Mouse (Mus musculus): Measurements from ENCODE around the gene D17H6S53E.

The D17H6S53E gene

DNA sequence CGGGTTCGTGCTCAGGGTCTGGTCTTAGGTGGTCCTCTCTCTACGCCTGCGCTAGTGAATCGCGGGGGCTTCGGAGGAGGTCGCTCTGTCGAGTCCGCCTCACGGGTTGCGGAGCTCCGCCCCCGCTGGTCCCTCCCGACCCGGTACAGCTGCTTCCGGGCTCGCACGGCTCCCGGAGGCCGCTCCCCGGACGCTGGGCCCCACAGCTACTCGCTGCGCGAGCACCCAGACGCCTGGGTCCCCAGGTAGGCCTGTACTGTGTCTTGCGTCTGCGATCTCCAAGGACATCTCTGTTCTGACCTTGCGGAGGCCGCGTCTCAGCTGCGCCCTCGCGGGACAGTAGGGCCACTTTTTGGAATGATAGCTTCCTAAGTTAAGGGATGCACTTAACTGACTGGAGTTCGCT, at the start of gene D17H6S53E:
Gene D17H6S53E (plus strand): TSS at position 168 of the 406 bp plus-strand sequence.
- in situ Hi-C loops (cut with MboI, MseI): no loop called here

DNA sequence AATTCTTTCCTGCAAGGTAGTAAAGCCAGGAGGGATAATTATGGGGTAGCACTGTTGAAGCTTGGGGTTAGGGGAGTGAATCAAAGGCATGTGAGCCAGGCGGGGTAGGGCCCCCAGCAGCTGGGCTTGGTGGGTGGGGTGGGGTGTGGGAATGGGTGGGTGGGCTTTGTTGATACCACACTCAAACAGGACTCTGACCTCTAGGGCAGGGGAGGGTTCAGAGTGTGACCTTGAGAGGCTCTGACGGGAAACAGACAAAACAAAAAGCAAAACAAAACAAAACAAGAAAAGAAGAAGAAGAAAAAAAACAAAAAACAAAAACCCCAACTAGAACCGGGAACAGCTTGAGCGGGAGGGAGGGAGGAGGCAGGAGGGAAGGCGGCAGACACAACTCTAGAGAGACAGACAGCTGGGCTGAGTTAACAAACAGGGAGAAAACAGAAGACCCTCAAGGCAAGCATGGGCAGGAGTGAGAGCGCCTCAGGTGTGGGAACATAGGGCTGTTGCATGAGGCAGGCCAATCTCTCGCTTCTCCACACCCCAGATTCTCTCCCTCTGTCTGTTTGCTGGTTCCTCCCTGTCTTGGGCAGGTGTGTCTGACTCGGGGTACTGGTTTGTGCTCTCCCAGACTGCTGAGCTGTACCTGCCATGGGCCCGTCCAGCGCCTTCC, 49.5 kb upstream of the D17H6S53E start, which contains the start of gene Ly6g6e:
Gene Ly6g6e (plus strand): TSS at position 396 of the 670 bp plus-strand sequence.
- in situ Hi-C loops (cut with MboI, MseI): no loop called here

DNA sequence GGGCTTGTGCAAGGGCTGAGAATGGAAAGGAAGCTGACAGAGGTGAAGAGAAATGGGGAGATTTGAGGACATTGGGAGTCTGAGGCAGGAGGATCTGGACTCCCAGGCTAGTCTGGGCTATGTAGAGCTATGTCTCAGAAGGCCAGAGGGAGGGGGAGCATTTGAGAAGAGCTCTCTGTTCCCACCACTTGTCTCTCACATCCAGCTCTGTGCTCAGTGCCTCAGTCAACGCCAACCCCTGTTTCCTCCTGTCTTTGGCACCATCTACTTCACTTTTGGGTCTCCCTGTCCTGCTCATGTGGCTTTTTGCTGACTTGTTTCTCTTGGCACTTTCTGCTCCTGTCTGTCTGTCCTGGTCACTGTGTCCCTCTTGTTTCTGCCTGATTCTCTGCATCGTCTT, 48.9 kb upstream of the D17H6S53E start:
- in situ Hi-C loops (cut with MboI, MseI): no loop called here

DNA sequence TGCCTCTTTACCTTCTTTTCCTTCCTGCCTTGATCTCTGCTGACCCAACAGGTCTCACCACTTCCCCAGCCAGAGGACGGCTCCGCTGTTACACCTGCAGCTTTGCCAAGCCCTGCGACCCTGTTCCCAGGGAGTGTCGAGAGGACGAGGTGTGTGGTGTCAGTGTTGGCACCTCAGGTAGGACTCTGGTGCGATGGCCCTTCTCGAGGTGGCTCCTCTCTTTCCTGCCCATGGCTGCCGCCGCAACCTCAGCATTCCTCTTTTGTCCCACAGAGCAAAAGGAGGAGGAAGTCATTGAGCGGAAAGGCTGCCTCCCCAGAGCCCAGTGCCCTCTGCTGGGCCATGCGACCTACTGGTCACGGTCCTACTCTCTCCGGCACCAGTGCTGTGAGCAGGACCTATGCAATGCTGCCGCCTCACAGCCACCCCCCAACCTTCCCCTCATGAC, 48.4 kb upstream of the D17H6S53E start, which contains the start of gene Ly6g6d:
Gene Ly6g6d (minus strand): TSS at position 280 of the 448 bp plus-strand sequence.
- in situ Hi-C loops (cut with MboI, MseI): no loop called here

DNA sequence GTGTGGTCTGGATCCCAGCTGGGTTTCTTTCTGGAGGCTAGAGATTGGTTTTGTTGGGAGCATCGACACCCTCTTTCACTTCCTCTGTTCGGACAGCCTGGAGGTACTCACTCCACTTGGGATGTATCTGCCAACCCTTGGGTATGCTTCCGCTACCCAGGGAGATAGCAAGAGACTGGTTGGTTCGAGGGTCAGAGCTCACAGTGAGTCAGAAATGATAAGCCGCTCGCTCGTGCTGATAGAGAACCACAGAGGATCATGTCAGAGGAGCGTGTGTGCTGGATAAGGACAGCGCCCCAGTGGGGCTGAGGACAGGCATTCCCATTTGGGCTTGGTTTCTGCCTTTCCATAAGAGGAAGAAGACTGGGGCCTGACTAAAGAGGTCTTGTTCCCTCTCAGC, 46.4 kb upstream of the D17H6S53E start:
- in situ Hi-C loops (cut with MboI, MseI): no loop called here

DNA sequence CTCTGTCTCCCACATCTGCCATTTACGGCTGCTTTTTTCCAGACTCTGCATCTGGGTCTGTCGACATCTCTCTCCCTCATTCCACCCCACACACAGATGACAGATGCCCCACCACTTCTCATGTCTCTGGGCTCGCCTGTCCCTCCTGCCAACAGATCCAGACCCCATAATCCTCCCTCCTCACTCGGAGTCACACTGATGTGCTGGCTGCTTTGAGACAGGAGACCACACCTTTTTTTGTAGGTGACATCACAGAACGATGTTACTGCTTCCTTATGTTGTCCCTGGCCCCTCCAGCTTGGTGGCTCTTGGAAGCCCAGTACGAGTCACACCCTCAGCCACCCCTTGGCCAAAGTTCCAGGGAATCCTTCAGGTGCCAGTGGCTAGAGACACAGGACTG, 45.9 kb upstream of the D17H6S53E start:
- in situ Hi-C loops (cut with MboI, MseI): no loop called here

DNA sequence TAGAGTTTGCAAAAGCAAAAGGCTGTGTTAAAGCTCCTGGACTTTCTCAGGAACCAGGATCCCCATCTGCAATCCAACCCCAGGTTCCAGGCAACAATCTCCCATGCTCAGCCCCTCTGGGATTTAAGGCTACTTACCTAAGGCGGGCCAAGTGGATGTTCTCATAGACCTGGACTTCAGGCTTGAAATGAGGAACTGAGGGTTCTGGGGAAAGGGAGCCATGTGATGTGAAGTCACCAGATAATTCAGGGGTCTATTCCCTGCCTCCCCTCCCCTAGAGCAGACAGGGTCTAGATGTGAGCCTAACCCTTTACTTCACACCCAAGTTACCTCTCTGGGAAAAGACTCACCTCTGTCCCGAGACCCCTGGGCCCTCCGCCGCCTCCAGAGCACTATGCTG, 45.5 kb upstream of the D17H6S53E start:
- in situ Hi-C loops (cut with MboI, MseI): no loop called here

DNA sequence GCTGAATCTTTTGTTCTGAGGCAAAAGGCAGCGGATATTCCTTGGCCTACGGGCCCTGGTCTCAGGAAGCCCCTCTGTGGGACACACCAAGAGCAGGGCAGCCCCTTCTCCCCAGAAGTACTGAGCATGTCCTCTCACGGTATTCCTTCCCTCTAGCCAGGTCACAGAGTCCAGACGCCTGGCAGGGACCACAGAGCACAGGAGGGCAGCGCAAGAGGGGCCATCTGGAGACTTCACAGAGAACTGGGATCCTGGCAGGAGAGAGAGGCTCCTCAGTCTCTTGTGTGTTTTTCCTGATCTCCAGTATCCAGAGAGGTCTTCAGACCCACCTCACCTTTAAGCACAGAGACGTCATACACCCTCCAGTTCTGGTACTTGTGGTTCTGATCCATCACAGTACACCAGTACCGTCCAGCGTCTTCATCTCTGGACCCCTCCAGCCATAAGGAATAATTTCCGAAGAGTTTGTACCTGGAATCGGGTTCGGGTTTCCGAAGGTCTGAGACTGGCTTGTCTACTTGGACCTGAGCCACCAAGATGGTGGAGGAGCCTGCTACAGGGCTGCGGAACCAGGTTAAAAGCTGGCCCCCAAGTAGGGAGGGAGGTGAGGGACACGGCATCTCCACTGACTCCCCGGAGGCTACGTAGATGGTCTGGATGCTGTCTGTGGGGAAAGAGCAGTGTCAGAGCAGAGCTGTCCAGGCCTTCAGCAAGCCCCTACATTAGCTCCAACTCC, 43.2 kb upstream of the D17H6S53E start:
- in situ Hi-C loops (cut with MboI, MseI): no loop called here

DNA sequence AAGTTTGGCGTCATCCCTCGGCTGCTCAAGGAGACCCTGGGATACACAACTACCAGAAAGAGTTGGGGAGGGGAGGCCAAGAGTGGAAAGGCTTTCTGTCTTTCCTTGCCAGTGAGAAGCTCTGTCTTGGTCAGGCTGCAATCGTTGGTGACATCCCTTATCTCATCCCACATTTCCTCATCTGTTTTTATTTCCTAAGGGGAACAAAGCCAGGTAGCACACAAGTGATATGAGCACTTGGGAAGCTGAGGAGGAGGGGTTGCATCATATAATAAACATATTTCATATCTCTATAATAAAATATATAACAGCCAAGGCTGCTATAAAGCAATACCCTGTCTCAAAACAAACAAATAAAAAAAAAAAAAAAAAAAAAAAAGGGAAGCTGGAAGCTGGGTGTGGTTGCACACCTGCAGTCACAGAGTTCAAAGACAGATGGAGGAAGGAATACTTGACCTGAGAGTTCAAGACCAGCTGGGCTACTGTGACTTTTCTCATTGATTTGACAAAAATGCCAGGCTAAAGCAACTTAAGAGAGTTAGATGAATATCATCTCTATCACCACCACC, 42.2 kb upstream of the D17H6S53E start:
- in situ Hi-C loops (cut with MboI, MseI): no loop called here

DNA sequence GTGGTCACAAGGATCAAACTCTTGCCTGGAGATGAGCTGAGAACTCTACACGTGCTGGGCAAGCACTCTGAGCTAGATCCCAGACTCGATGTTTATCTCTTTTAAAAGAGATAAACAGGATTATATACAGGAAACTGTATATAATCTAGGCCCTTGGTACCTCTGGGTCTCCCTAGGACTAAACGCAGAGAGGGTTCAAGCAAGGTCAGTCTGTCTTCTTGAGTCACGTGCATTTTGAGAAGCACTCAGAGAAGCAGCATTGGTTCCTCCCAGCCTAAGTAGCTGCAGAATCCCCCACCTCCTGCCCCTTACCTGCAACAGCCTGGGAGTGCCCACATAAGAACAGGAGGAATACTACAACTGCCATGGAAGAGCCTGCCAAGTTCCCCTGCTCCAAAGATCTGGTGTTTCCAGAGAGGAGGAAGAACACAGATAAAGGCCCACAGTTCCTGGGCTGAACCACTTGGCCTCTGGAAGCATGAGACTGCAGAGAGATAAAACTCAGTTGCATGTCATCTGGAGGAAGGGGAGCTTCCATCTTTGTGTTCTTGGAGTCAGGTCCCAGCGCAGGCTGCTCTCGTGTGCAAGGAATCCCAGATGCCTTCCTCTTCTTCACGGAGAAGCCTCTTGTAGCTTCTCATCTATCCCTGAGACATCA, 40.8 kb upstream of the D17H6S53E start, which contains the start of gene Ly6g6f:
Gene Ly6g6f (minus strand): TSS at position 403 of the 658 bp plus-strand sequence.
- in situ Hi-C loops (cut with MboI, MseI): no loop called here

DNA sequence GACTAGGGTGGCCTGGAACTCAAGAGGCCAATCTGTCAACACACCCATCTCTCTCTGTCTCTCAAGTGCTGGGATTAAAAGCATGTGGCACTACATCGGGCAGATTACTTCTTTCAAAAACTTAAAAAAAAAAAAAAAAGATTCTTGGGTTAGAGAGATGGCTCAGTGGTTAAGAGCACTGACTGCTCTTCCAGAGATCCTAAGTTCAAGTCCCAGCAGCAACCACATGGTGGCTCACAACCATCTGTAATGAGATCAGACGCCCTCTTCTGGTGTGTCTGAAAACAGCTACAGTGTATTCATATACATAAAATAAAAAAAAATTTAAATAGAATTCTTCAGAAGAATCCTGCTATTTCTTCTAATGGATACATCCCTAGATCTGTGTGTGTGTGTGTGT, 38.0 kb upstream of the D17H6S53E start:
- in situ Hi-C loops (cut with MboI, MseI): no loop called here

DNA sequence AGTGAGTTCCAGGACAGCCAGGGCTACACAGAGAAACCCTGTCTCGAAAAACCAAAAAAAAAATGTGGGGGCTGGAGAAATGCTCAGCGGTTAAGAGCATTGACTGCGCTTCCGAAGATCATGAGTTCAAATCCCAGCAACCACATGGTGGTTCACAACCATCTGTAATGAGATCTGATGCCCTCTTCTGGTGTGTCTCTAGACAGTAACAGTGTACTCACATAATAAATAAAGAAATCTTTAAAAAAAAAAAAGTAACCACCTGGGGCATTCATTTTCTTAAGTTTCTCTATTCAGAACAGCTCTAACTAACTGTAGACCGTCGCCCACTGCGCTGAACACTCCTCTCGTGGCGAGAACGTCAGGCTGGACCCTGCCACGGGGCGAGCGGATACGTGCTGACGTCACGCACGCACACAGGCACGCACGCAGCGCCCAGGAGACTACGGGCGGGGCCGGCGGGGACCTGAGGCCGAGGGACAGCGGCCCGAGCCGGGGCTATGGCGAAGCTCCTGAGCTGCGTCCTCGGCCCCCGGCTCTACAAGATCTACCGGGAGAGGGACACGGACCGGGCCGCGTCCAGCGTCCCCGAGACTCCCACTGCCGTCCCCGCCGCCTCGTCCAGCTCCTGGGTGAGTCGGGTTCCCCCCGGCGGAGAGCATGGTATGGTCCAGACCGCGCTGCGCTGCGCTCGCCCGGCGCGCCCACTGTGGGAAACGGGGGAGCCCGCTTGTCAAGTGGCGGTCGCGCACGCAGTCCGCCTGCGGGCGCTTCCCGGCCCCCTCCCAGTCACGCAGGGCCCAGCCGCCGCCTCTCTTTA, 37.1 kb upstream of the D17H6S53E start, which contains the start of gene Abhd16a:
Gene Abhd16a (plus strand): TSS at position 439 of the 820 bp plus-strand sequence.
- in situ Hi-C loops (cut with MboI, MseI): no loop called here

DNA sequence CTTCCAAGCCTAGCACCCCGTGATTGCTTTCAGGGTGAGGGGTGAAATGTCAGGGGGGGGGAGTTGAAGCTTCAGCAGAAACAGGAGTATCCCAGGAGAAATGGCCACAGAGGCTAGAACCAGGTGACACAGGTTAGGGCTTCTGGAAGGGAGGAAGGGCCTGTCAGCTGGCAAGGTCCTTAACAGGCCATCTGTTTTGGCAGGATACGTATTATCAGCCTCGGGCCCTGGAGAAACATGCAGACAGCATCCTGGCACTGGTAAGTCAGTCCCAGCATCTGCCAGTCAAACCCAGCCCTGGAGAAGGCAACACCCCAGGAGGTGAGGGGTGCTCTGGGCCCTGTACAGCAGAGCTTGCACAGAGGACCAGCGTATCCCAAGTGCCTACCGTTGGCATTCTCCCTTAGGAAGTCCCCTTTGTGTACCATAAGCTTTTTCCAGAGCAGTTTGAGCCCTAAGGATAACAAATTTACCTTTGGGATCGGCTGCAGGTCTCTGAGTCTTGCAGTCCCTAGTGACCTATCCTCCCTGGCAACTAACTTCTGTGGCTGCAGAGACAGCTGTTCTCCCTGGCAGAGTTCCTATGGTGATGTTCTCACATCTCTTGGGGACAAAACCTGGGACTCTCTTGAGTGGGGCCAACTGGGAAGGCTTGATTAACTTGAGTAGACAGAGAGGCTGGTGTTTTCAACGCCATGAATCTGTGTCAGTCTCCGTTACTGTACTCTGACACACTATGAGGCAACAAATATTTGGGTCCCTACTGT, 35.8 kb upstream of the D17H6S53E start:
- in situ Hi-C loops (cut with MboI, MseI): no loop called here

DNA sequence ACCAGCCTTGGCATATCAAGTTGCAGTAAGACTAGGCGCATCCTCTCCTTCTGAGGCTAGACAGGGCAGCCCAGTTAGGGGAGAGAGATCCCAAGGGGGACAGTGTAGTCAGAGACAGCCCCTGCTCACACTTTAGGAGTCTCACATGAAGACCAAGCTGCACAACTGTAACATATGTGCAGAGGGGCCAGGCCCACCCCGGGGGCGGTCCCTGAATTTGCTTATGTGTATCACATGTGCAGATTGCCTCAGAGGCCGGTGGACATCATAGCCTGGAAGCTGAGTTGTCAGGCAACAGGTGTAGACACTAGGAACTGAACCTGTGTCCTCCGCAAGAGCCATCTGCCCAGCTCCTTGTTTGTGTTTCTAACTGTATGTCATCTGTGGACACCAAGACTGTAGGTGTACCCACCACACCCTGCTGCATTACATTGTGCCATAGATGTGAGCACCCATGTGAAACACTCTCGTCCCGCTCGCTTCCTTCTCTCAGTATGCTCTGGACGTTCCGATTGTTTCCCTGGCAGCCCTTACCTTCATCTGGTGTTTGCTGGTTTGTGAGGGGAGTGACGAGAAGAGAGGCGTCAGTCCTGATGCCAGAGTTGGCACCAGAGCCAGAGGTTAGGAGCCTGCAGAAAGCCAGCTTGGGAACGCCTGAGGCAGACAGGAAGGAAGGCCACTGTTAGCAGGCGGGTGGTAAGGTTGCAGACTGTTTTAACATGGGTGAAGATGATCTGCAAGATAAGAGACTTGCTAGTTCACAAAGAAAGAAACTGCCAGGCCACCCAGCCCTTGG, 33.6 kb upstream of the D17H6S53E start:
- in situ Hi-C loops (cut with MboI, MseI): no loop called here

DNA sequence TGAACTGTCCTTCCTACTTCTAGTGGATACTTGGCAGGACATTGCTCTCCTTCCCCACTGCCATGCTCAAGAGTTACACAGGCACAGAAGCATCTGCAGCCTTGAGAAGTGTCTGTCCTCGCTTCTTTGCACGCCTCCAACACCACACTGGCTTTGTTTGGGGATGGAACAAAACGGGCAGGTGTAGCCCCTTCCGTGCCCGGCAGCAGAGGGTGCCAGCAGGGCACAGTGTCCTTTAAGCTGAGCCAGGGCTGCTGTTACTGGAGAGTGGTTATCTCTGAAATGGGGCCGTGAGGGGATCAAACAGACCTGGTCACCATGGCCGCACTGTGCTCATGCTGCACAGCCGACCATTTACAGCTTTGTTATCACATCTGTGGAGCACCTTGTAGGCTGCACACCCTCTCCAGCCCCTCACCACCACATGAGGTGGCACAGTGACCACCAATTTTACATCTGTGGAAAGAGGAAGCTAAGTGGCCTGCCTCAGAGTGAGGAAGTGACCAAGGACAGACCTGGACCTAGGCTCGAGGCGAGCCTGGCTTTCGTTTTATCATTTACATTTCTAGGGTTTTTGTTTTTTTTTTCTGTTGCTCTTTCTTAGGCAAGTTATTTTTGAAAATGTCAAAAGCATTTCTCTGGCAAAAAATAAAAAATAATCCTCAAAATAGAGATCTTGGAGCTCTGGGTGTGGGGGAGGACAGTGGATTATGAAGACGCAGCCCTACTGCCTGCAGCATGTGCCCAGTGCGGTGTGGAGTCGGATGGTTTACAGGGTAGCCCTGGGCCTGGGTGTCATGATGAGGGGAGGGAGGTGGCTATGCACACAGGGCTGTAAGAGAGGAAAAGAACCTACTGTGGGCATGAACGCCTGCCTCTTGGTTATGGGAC, 31.5 kb upstream of the D17H6S53E start:
- in situ Hi-C loops (cut with MboI, MseI): no loop called here

DNA sequence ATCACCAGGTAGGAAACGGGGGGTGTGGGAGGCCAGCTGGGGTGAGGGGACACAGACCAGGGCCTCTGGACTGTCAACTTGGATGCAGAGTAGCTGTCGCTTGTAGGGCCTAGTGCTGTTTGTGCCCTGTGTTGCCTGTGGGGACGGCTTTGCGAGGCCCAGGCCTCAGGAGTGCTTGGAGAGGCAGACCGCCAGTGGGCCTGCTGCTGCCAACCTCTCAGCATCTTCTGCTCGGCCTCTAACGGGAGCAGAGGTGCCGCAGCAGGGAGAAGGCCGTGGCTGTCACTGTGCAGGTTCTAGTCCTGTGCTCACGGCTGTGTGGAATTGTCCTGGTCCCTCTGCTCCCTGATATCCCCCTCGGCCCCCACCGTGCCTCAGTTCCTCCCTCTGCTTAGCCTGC, 29.6 kb upstream of the D17H6S53E start:
- in situ Hi-C loops (cut with MboI, MseI): no loop called here

DNA sequence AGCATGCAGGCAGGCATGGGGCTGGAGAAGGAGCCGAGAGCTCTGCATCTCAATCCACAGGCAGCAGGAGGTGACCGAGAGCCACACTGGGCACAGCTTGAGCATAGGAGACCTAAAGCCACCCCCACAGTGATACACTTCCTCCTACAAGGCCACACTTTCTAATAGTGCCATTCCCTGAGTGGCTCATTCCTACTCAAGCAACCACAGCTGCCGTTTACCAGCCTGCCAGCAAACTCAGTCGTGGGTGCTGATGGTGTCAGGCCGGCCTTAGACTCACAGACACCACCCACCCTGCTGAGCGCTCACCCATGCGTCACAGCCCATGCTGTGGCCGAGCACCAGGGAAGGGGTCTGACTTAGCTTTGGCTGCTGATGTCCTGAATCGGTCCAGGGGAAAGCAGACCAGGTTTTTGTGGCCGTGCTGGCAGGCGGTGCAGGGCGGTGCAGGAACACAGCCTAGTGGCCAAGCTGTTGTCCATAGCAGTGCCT, 29.0 kb upstream of the D17H6S53E start:
- in situ Hi-C loops (cut with MboI, MseI): no loop called here

DNA sequence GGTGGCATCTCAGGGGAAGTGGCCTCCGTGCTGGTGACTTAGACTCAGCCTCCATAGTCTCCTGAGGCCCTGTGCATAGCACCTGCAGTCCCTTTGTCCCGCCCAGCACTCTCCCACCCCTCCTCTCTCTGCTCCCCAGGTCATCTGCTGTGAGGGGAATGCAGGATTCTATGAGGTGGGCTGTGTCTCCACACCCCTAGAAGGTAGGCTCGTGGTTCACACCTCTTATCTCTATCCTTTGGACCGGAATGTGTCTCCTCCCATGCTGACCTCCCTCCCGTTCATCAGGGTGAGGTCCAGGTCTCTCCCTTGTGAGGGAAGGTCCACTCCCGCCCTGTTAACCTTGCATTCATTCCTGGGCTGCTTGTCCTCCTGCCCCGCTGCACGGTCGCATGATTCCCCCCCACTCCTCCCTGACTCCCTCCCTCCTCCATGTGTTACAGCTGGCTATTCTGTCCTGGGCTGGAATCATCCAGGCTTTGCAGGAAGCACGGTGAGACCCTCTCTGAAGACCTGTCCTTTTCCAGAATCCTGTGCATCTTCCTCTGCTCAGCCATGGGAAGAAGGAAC, 25.9 kb upstream of the D17H6S53E start:
- in situ Hi-C loops (cut with MboI, MseI): no loop called here

All from regulatory T cell (primary cell).